Mouse (Mus musculus) testis, adult 2 months (tissue): ENCODE measurements around the gene Tm6sf2. TPM values are rescaled to one million over a fixed set of nuclear protein-coding genes. Genes with fewer than 3 reads are reported as not detected.

Source experiments
- H3K27ac ChIP-seq: fragments of 200-500 bp; 2 replicates; pipeline ENCODE4 v1.5.1; 2012; ENCODE audit warnings: low read depth, low read length; ENCODE audit not compliant: control insufficient read depth, insufficient read depth
- H3K27me3 ChIP-seq: fragments of 200-500 bp; 2 replicates; pipeline ENCODE4 v1.6.1; 2012; ENCODE audit warnings: mild to moderate bottlenecking, low read length, moderate library complexity; ENCODE audit not compliant: control insufficient read depth, insufficient read depth
- H3K36me3 ChIP-seq: fragments of 200-500 bp; 2 replicates; pipeline ENCODE4 v1.6.1; 2012; ENCODE audit warnings: mild to moderate bottlenecking, low read length; ENCODE audit not compliant: control insufficient read depth, insufficient read depth
- H3K4me1 ChIP-seq: fragments of 200-500 bp; 2 replicates; pipeline ENCODE4 v1.6.1; 2012; ENCODE audit warnings: low read length; ENCODE audit not compliant: control insufficient read depth, insufficient read depth
- H3K4me3 ChIP-seq: fragments of 200-500 bp; 2 replicates; pipeline ENCODE4 v1.5.1; 2012; ENCODE audit warnings: low read depth, mild to moderate bottlenecking, low read length, moderate library complexity, mixed read lengths; ENCODE audit not compliant: control insufficient read depth
- CTCF ChIP-seq: fragments of 200-500 bp; IDR thresholded peaks from 2 replicates; pipeline ENCODE4 v1.5.1; 2012; ENCODE audit warnings: low read depth, mild to moderate bottlenecking, inconsistent platforms, low read length, moderate library complexity; ENCODE audit not compliant: control insufficient read depth, insufficient read depth, insufficient replicate concordance
- POLR2A ChIP-seq: fragments of 200-500 bp; IDR thresholded peaks from 2 replicates; pipeline ENCODE4 v1.6.1; 2012; ENCODE audit warnings: low read depth, mild to moderate bottlenecking, inconsistent platforms, low read length, moderate library complexity; ENCODE audit not compliant: control insufficient read depth
- polyA plus RNA-seq: library from polyadenylated mRNA; depleted of rRNA; stranded (reverse); fragments of >200 nt; gene quantifications from 2 replicates; pipeline ENCODE4 v1.2.3, GENCODE M21; 2012

Tm6sf2 gene
- polyA plus RNA-seq, 1 experiment, result 14.1 TPM

GRCm38 (mm10) chr8:70083285-70083684, 10.6 kb downstream of the Tm6sf2 start, which contains the start of gene Hapln4:
Gene Hapln4, plus strand, starts transcription at chr8:70083457.
- H3K27me3 ChIP-seq, result no peaks in the 10 kb centered on the region
- peak within 1 kb of the TSS; percentile 53 for H3K4me3 ChIP-seq
- H3K4me1 ChIP-seq, result peaks cover 26% of the 10 kb centered on the region
- no peaks in the 10 kb centered on the region for H3K36me3 ChIP-seq
- no peak for TF ChIP-seq CTCF
- TF ChIP-seq POLR2A, result no peak
- H3K27ac ChIP-seq, result no peak within 1 kb of the TSS

- Histone ChIP-seq H3K4me3 (peak overlapping the region; percentile 53), H3K4me1 (peaks cover 32% of the 10 kb centered on the region), H3K27ac (no peak overlapping the region), H3K27me3 (no peaks in the 10 kb centered on the region), H3K36me3 (no peaks in the 10 kb centered on the region)
- TF ChIP-seq CTCF (no peak), POLR2A (no peak)
Measured at GRCm38 (mm10) chr8:70084191-70085065, 11.7 kb downstream of the Tm6sf2 start.

- TF ChIP-seq POLR2A, result no peak
- TF ChIP-seq CTCF, result no peak
- Histone ChIP-seq H3K27ac (no peak overlapping the region), H3K4me3 (no peak overlapping the region), H3K27me3 (no peaks in the 10 kb centered on the region), H3K36me3 (no peaks in the 10 kb centered on the region), H3K4me1 (peaks cover 32% of the 10 kb centered on the region)
Measured at GRCm38 (mm10) chr8:70086151-70086550, 13.4 kb downstream of the Tm6sf2 start.

- TF ChIP-seq POLR2A (no peak), CTCF (no peak)
- H3K4me3 ChIP-seq, result no peak overlapping the region
Measured at GRCm38 (mm10) chr8:70087237-70087636, 14.5 kb downstream of the Tm6sf2 start.

GRCm38 (mm10) chr8:70087836-70088650, 15.3 kb downstream of the Tm6sf2 start:
- H3K27me3 ChIP-seq, result no peaks in the 10 kb centered on the region
- peak; percentile 29; the same call in 1 of the 2 replicates for TF ChIP-seq CTCF
- TF ChIP-seq POLR2A, result no peak

More at GRCm38 (mm10) chr8:70087237-70087636, 14.5 kb downstream of the Tm6sf2 start:
- Histone ChIP-seq H3K4me1 (peaks cover 32% of the 10 kb centered on the region), H3K27me3 (no peaks in the 10 kb centered on the region), H3K27ac (no peak overlapping the region), H3K36me3 (no peaks in the 10 kb centered on the region)

GRCm38 (mm10) chr8:70089296-70089960, 16.7 kb downstream of the Tm6sf2 start:
- Histone ChIP-seq H3K4me3 (no peak overlapping the region), H3K36me3 (no peaks in the 10 kb centered on the region), H3K4me1 (peaks cover 19% of the 10 kb centered on the region), H3K27me3 (no peaks in the 10 kb centered on the region), H3K27ac (no peak overlapping the region)
- TF ChIP-seq CTCF, result no peak
- no peak for TF ChIP-seq POLR2A

More at GRCm38 (mm10) chr8:70087836-70088650, 15.3 kb downstream of the Tm6sf2 start:
- H3K27ac ChIP-seq, result no peak overlapping the region
- peak overlapping the region; percentile 19 for H3K4me3 ChIP-seq
- no peaks in the 10 kb centered on the region for H3K36me3 ChIP-seq
- H3K4me1 ChIP-seq, result peaks cover 32% of the 10 kb centered on the region
